Mouse (Mus musculus): ENCODE data around the gene Mrpl27. TPM values are rescaled to one million over a fixed set of nuclear protein-coding genes. Genes with fewer than 3 reads are reported as not detected.
"Not testable (repeated sequence)": the region's sequence is repeated elsewhere in the genome, so short reads cannot be mapped to it uniquely, and the experiment has no call there.

Gene Mrpl27
- total RNA-seq, 2 experiments from 2014 or later: 72.9 to 80.1 TPM

- DNase-seq (ENCODE audit: extremely low spot score in 1 of 2, low spot score in 1 of 2): no peak
Measured at GRCm38 (mm10) chr11:94665281-94665680, 11.7 kb downstream of the Mrpl27 start.

DNA sequence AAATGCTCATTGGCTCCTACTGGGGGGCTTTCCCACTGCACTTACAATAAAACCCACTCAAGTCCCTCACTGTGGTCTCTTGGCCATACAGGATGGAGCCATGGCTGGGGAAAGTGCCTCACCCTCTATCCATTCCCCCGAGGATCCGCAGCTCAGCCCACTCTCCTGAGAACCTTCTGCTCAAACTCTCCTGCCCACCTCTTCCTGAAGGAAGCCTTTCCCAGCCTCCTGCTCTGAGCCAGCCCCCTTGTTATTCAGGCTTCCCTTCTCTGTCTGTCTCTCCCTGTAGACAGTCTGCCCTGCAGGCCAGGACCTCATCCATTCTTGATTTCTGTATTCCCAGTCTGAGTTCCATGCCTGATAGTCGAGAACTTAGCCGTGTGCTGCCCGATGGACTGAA is 21.4 kb downstream of the Mrpl27 start:
- no peak for DNase-seq (ENCODE audit: extremely low spot score in 1 of 2, low spot score in 1 of 2)

GRCm38 (mm10) chr11:94675446-94675845 is 21.9 kb downstream of the Mrpl27 start:
- no peak for DNase-seq (ENCODE audit: extremely low spot score in 1 of 2, low spot score in 1 of 2)

GRCm38 (mm10) chr11:94676308-94676707 is 22.7 kb downstream of the Mrpl27 start:
- no peak for DNase-seq (ENCODE audit: extremely low spot score in 1 of 2, low spot score in 1 of 2)

DNA sequence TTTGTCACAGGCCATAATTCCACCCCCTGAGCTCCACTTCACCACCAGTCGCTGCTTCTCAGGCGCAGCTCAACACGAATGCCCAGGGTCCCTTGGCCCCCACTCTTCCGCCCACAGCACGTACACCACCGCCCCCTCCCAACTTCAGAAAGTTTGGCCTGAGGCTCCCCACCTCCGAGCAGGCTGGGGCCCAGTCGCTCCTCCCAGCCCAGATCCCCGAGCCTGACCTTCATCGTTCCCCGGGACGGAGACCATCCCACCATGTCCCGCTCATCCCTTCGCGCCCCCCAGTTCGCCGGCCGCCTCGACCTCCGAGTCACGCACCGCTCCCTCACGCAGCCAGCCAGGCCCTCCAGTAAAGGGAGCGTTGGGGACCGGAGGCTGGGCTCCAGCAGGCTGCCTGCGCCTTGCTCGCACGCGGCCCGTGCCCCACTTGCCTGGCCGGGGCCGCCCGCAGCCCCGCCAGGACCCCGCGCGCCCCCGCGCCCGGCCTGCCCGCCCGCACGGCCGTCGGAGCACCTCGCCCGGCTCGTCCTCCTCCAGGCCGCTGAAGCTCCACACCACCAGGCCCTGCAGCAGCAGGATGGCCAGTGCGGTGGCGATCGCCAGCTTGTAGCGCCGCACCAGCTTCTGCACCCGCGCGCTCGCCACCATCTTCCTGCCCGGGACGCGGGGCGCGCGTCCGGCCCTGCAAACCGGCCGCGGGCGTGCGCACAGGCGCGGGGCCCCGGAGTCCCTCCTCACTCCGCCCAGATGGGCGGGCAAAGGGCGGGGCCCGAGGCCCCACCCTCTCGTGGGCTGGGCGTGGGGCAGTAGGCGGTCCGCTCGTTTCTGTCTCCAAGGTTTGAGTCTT is 23.4 kb downstream of the Mrpl27 start, which contains the start of gene Xylt2:
TSS of gene Xylt2 (minus strand) at position 762 of the 853 bp plus-strand sequence.
- peak; percentile 75 to 88 for DNase-seq (ENCODE audit: extremely low spot score in 1 of 2, low spot score in 1 of 2)

DNA sequence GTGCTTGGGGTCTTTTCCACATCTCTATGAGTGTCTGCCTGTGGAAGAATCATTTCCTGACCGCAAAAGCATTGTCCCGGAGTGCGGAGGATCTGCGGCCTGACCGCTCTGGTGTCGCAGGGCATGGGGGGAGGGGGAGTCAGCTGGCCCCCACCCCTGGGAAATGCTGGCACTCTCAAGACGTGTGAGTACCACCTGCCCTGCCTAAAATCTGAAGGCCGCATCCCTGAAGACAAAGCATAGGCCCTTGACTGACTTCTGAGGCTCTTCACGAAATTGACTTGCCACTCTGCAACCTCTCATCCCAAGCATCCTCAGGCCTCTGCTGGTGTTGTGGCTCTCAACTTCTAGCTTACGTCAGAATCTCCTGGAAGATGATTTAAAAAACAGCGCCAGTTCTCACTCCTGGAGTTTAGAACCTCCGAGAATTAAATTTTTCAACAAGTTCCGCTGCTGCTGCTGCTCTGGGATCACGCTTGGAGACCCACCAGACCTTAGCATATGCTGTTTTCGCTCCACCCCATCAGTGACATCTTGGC is 24.1 kb downstream of the Mrpl27 start:
- DNase-seq (ENCODE audit: extremely low spot score in 1 of 2, low spot score in 1 of 2): no peak

GRCm38 (mm10) chr11:94680639-94681038 is 27.1 kb downstream of the Mrpl27 start:
- DNase-seq (ENCODE audit: extremely low spot score in 1 of 2, low spot score in 1 of 2): no peak

- no peak for DNase-seq (ENCODE audit: extremely low spot score in 1 of 2, low spot score in 1 of 2)
Measured at GRCm38 (mm10) chr11:94681640-94682039, 28.1 kb downstream of the Mrpl27 start.

GRCm38 (mm10) chr11:94682427-94682826 is 28.9 kb downstream of the Mrpl27 start:
- no peak for DNase-seq (ENCODE audit: extremely low spot score in 1 of 2, low spot score in 1 of 2)

- no peak for DNase-seq (ENCODE audit: extremely low spot score in 1 of 2, low spot score in 1 of 2)
Measured at GRCm38 (mm10) chr11:94687178-94687577, 33.6 kb downstream of the Mrpl27 start.

DNA sequence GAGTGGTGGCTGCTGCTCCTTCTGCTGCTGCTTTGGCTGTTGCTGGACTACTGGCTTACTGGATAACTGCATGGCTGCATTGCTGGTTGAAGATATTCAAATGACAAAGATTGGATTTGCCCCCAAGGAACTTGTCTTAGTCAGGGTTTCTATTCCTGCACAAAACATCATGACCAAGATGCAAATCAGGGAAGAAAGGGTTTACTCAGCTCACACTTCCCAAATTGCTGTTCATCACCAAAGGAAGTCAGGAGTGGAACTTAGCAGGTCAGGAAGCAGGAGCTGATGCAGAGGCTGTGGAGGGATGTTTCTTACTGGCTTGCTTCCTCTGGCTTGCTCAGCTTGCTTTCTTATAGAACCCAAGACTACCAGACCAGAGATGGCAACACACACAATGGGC is 38.9 kb downstream of the Mrpl27 start:
- not testable (repeated sequence) for DNase-seq (ENCODE audit: extremely low spot score in 1 of 2, low spot score in 1 of 2)

DNA sequence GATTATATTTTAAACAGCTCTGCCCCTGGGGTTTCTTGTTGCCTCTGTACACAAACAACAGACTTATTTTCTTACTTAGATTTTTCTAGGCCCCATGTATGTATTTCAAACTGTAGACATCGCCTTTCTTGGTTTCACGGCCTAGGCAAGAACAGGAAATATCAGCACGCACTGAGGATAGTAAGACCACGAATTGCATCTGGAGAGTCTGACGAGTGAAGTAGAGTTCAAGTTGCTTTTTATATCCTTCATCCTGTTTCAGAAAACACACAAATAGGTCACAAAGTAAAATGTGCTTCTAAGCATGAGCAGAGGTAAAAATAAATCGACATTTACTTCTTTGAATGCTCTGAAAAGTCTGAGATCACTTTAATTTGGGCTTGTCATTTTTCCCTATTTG is 41.9 kb downstream of the Mrpl27 start:
- no peak for DNase-seq (ENCODE audit: extremely low spot score in 1 of 2, low spot score in 1 of 2)

GRCm38 (mm10) chr11:94697140-94697539 is 43.6 kb downstream of the Mrpl27 start:
- DNase-seq (ENCODE audit: extremely low spot score in 1 of 2, low spot score in 1 of 2): no peak

DNA sequence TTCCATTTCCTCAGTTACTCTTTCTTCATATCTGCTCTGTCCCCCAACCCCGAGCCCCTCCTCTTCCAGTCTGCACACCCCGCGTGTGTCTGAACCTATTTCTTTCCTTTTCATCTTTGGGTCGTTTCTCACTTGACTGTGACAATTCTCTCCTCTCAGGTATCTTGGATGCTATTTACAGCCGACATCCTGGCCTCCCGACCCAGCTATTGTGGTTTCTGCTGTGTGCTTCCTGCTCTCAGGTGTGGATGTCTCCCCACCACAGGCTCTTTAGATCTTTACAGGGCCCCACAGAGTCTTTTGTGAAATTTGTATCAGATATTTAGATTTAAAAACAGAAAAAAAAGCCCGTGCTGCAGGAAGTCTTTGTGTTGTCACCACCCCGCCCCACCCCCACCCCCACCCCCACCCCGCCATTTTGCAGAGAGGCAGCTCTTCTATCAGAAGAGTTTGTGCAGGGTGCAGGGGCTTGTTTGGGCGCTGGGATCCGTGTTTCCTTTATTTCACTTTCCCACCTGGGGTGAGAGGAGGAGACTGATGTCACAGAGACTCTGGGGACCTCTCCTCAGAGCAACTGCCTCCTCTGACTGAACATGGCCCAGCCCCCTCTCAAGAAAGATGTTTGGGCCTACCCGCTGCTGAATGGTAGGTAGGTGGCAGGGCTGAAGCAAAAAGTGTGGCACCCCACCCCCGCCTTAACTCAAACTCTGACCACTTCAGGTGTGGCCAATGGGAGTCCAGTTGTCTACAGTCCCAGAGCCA is 44.3 kb downstream of the Mrpl27 start:
- DNase-seq (ENCODE audit: extremely low spot score in 1 of 2, low spot score in 1 of 2): no peak

DNA sequence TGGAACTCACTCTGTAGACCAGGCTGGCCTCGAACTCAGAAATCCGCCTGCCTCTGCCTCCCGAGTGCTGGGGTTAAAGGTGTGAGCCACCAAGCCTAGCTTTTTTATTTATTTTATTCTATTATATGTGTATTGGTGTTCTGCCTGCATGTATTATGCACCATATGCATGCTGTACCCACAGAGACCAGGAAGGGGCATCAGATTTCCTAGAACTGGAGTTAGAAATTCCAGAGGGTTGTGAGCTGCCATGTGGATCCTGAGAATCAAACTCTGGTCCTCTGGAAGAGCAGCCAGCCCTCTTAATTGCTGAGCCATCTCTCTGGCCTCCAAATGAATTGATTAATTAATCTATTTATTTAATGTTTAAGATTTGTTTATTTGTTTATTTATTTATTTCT is 45.8 kb downstream of the Mrpl27 start:
- no peak for DNase-seq (ENCODE audit: extremely low spot score in 1 of 2, low spot score in 1 of 2)

- DNase-seq (ENCODE audit: extremely low spot score in 1 of 2, low spot score in 1 of 2): no peak
Measured at GRCm38 (mm10) chr11:94701401-94702215, 48.0 kb downstream of the Mrpl27 start.

- no peak for DNase-seq (ENCODE audit: extremely low spot score in 1 of 2, low spot score in 1 of 2)
Measured at GRCm38 (mm10) chr11:94702216-94702610, 48.6 kb downstream of the Mrpl27 start.

- no peak for DNase-seq (ENCODE audit: extremely low spot score in 1 of 2, low spot score in 1 of 2)
Measured at GRCm38 (mm10) chr11:94704020-94704419, 50.5 kb downstream of the Mrpl27 start.

GRCm38 (mm10) chr11:94704472-94704871 is 50.9 kb downstream of the Mrpl27 start, which contains the start of gene Gm11541:
Gene Gm11541, minus strand, starts transcription at chr11:94704499.
- no peak for DNase-seq (ENCODE audit: extremely low spot score in 1 of 2, low spot score in 1 of 2)
